Mouse (Mus musculus): ENCODE measurements around the gene Ccdc181. TPM values are rescaled to one million over a fixed set of nuclear protein-coding genes. Genes with fewer than 3 reads are reported as not detected.
"Not testable (repeated sequence)": the region's sequence is repeated elsewhere in the genome, so short reads cannot be mapped to it uniquely, and the experiment has no call there.

Ccdc181 gene
- 29.1 and 30.5 TPM in 2 replicates for polyA plus RNA-seq (2015; fragmentation: Nextera tagmentation; extraction: Ambion mirVana)

- Histone ChIP-seq H3K36me3 (ENCODE audit: control insufficient read depth, insufficient read depth, low read length) (no peaks in the 10 kb centered on the region; the same call in none of the 2 replicates), H3K4me2 (ENCODE audit: low read length) (peak within 1 kb of the TSS; percentile 67)
- under 1% methylated on average over 31 of the region's 31 CpGs for WGBS
Measured at GRCm38 (mm10) chr1:164275455-164275954, at the start of gene Ccdc181. Gene Ccdc181, plus strand, starts transcription at chr1:164275585.

GRCm38 (mm10) chr1:164231937-164232570 is 43.3 kb upstream of the Ccdc181 start:
- H3K27me3 ChIP-seq (ENCODE audit: control insufficient read depth, insufficient read depth, low read depth, low read length); H3K9ac ChIP-seq (ENCODE audit: low read depth, low read length); H3K4me3 ChIP-seq (ENCODE audit: low read depth, low read length); H3K4me2 ChIP-seq (ENCODE audit: low read length); ATAC-seq; H3K9me3 ChIP-seq (replicated peaks; ENCODE audit: control insufficient read depth, low read length, poor library complexity, severe bottlenecking); H3K4me1 ChIP-seq (ENCODE audit: control insufficient read depth, insufficient read depth, low read length); H3K36me3 ChIP-seq (ENCODE audit: control insufficient read depth, insufficient read depth, low read length); H3K27ac ChIP-seq (ENCODE audit: low read length): not testable (repeated sequence)
- 68% methylated on average over 2 of the region's 4 CpGs for WGBS

More at GRCm38 (mm10) chr1:164275455-164275954, at the start of gene Ccdc181:
- H3K9ac ChIP-seq (ENCODE audit: low read depth, low read length) = peak within 1 kb of the TSS; percentile 80
- H3K9me3 ChIP-seq (replicated peaks; ENCODE audit: control insufficient read depth, low read length, poor library complexity, severe bottlenecking) = no peaks in the 10 kb centered on the region
- H3K4me1 ChIP-seq (ENCODE audit: control insufficient read depth, insufficient read depth, low read length) = no peaks in the 10 kb centered on the region
- peak within 1 kb of the TSS; percentile 89 for H3K27ac ChIP-seq (ENCODE audit: low read length)
- peak; percentile 100 for ATAC-seq
- H3K4me3 ChIP-seq (ENCODE audit: low read depth, low read length) = peak within 1 kb of the TSS; percentile 78
- no peaks in the 10 kb centered on the region; the same call in 1 of the 2 replicates for H3K27me3 ChIP-seq (ENCODE audit: control insufficient read depth, insufficient read depth, low read depth, low read length)

GRCm38 (mm10) chr1:164233447-164233846 is 41.9 kb upstream of the Ccdc181 start:
- Histone ChIP-seq H3K27me3 (ENCODE audit: control insufficient read depth, insufficient read depth, low read depth, low read length) (no peaks in the 10 kb centered on the region), H3K4me3 (ENCODE audit: low read depth, low read length) (no peak overlapping the region), H3K9me3 (replicated peaks; ENCODE audit: control insufficient read depth, low read length, poor library complexity, severe bottlenecking) (no peaks in the 10 kb centered on the region), H3K27ac (ENCODE audit: low read length) (no peak overlapping the region), H3K4me2 (ENCODE audit: low read length) (no peak overlapping the region), H3K9ac (ENCODE audit: low read depth, low read length) (no peak overlapping the region), H3K36me3 (ENCODE audit: control insufficient read depth, insufficient read depth, low read length) (no peaks in the 10 kb centered on the region), H3K4me1 (ENCODE audit: control insufficient read depth, insufficient read depth, low read length) (no peaks in the 10 kb centered on the region)
- WGBS = 81% methylated on average over 1 of the region's 1 CpGs
- ATAC-seq = no peak

GRCm38 (mm10) chr1:164235078-164235477 is 40.3 kb upstream of the Ccdc181 start:
- 71% methylated on average over 7 of the region's 7 CpGs for WGBS

GRCm38 (mm10) chr1:164236078-164236477 is 39.3 kb upstream of the Ccdc181 start:
- Histone ChIP-seq H3K4me1 (ENCODE audit: control insufficient read depth, insufficient read depth, low read length) (no peaks in the 10 kb centered on the region), H3K4me3 (ENCODE audit: low read depth, low read length) (no peak overlapping the region), H3K27ac (ENCODE audit: low read length) (no peak overlapping the region), H3K4me2 (ENCODE audit: low read length) (no peak overlapping the region), H3K27me3 (ENCODE audit: control insufficient read depth, insufficient read depth, low read depth, low read length) (no peaks in the 10 kb centered on the region), H3K9ac (ENCODE audit: low read depth, low read length) (no peak overlapping the region), H3K36me3 (ENCODE audit: control insufficient read depth, insufficient read depth, low read length) (no peaks in the 10 kb centered on the region), H3K9me3 (replicated peaks; ENCODE audit: control insufficient read depth, low read length, poor library complexity, severe bottlenecking) (no peaks in the 10 kb centered on the region)
- 46% methylated on average over 7 of the region's 7 CpGs for WGBS
- no peak for ATAC-seq

More at GRCm38 (mm10) chr1:164235078-164235477, 40.3 kb upstream of the Ccdc181 start:
- Histone ChIP-seq H3K9me3 (replicated peaks; ENCODE audit: control insufficient read depth, low read length, poor library complexity, severe bottlenecking) (no peaks in the 10 kb centered on the region), H3K4me1 (ENCODE audit: control insufficient read depth, insufficient read depth, low read length) (no peaks in the 10 kb centered on the region), H3K4me3 (ENCODE audit: low read depth, low read length) (no peak overlapping the region), H3K27me3 (ENCODE audit: control insufficient read depth, insufficient read depth, low read depth, low read length) (no peaks in the 10 kb centered on the region), H3K36me3 (ENCODE audit: control insufficient read depth, insufficient read depth, low read length) (no peaks in the 10 kb centered on the region), H3K9ac (ENCODE audit: low read depth, low read length) (no peak overlapping the region), H3K4me2 (ENCODE audit: low read length) (no peak overlapping the region), H3K27ac (ENCODE audit: low read length) (no peak overlapping the region)
- no peak for ATAC-seq

- no peak overlapping the region for H3K4me2 ChIP-seq (ENCODE audit: low read length)
- no peak overlapping the region for H3K27ac ChIP-seq (ENCODE audit: low read length)
- WGBS = 82% methylated on average over 2 of the region's 2 CpGs
- ATAC-seq = no peak
- H3K4me3 ChIP-seq (ENCODE audit: low read depth, low read length) = no peak overlapping the region
- H3K9me3 ChIP-seq (replicated peaks; ENCODE audit: control insufficient read depth, low read length, poor library complexity, severe bottlenecking) = no peaks in the 10 kb centered on the region
- no peaks in the 10 kb centered on the region for H3K36me3 ChIP-seq (ENCODE audit: control insufficient read depth, insufficient read depth, low read length)
- no peaks in the 10 kb centered on the region for H3K27me3 ChIP-seq (ENCODE audit: control insufficient read depth, insufficient read depth, low read depth, low read length)
- H3K4me1 ChIP-seq (ENCODE audit: control insufficient read depth, insufficient read depth, low read length) = no peaks in the 10 kb centered on the region
- no peak overlapping the region for H3K9ac ChIP-seq (ENCODE audit: low read depth, low read length)
Measured at GRCm38 (mm10) chr1:164241494-164241893, 33.9 kb upstream of the Ccdc181 start.

- WGBS = 59% methylated on average over 8 of the region's 8 CpGs
- no peaks in the 10 kb centered on the region for H3K27me3 ChIP-seq (ENCODE audit: control insufficient read depth, insufficient read depth, low read depth, low read length)
Measured at GRCm38 (mm10) chr1:164242809-164243208, 32.6 kb upstream of the Ccdc181 start.

GRCm38 (mm10) chr1:164247442-164247841 is 27.9 kb upstream of the Ccdc181 start:
- H3K27me3 ChIP-seq (ENCODE audit: control insufficient read depth, insufficient read depth, low read depth, low read length) = no peaks in the 10 kb centered on the region
- H3K4me1 ChIP-seq (ENCODE audit: control insufficient read depth, insufficient read depth, low read length) = peaks cover 15% of the 10 kb centered on the region
- no peak overlapping the region for H3K27ac ChIP-seq (ENCODE audit: low read length)
- H3K9ac ChIP-seq (ENCODE audit: low read depth, low read length) = peak overlapping the region; percentile 75; the same call in 1 of the 2 replicates
- H3K4me3 ChIP-seq (ENCODE audit: low read depth, low read length) = no peak overlapping the region
- no peak for ATAC-seq
- H3K9me3 ChIP-seq (replicated peaks; ENCODE audit: control insufficient read depth, low read length, poor library complexity, severe bottlenecking) = no peaks in the 10 kb centered on the region
- H3K4me2 ChIP-seq (ENCODE audit: low read length) = peak overlapping the region; percentile 59
- H3K36me3 ChIP-seq (ENCODE audit: control insufficient read depth, insufficient read depth, low read length) = no peaks in the 10 kb centered on the region
- 35% methylated on average over 8 of the region's 8 CpGs for WGBS

More at GRCm38 (mm10) chr1:164242809-164243208, 32.6 kb upstream of the Ccdc181 start:
- no peaks in the 10 kb centered on the region for H3K9me3 ChIP-seq (replicated peaks; ENCODE audit: control insufficient read depth, low read length, poor library complexity, severe bottlenecking)
- no peak for ATAC-seq
- no peaks in the 10 kb centered on the region for H3K36me3 ChIP-seq (ENCODE audit: control insufficient read depth, insufficient read depth, low read length)
- no peak overlapping the region for H3K4me2 ChIP-seq (ENCODE audit: low read length)
- no peak overlapping the region for H3K27ac ChIP-seq (ENCODE audit: low read length)
- H3K9ac ChIP-seq (ENCODE audit: low read depth, low read length) = no peak overlapping the region
- H3K4me3 ChIP-seq (ENCODE audit: low read depth, low read length) = no peak overlapping the region
- peaks cover 2% of the 10 kb centered on the region; the same call in 1 of the 2 replicates for H3K4me1 ChIP-seq (ENCODE audit: control insufficient read depth, insufficient read depth, low read length)

- no peaks in the 10 kb centered on the region for H3K9me3 ChIP-seq (replicated peaks; ENCODE audit: control insufficient read depth, low read length, poor library complexity, severe bottlenecking)
- peak overlapping the region; percentile 75; the same call in 1 of the 2 replicates for H3K9ac ChIP-seq (ENCODE audit: low read depth, low read length)
- H3K36me3 ChIP-seq (ENCODE audit: control insufficient read depth, insufficient read depth, low read length) = no peaks in the 10 kb centered on the region
- no peak for ATAC-seq
- H3K4me2 ChIP-seq (ENCODE audit: low read length) = peak overlapping the region; percentile 59
- WGBS = 7% methylated on average over 10 of the region's 10 CpGs
- peaks cover 15% of the 10 kb centered on the region for H3K4me1 ChIP-seq (ENCODE audit: control insufficient read depth, insufficient read depth, low read length)
- no peaks in the 10 kb centered on the region for H3K27me3 ChIP-seq (ENCODE audit: control insufficient read depth, insufficient read depth, low read depth, low read length)
- H3K27ac ChIP-seq (ENCODE audit: low read length) = peak overlapping the region; percentile 80; the same call in 1 of the 2 replicates
- peak overlapping the region; percentile 76 for H3K4me3 ChIP-seq (ENCODE audit: low read depth, low read length)
Measured at GRCm38 (mm10) chr1:164247971-164248370, 27.4 kb upstream of the Ccdc181 start.

Measured in midbrain, embryonic 16.5 days (tissue).